Mouse (Mus musculus) lung, postnatal 0 days (tissue): ENCODE data around the gene Zfp385b. TPM values are rescaled to one million over a fixed set of nuclear protein-coding genes. Genes with fewer than 3 reads are reported as not detected.
A peak's percentile ranks its signal among the peaks of the same experiment; 100 is the strongest.

Experiments
- ATAC-seq: fragments of 200-750 bp; cut with Nextera tagmentation; 2 replicates; pipeline ENCODE4 v1.8.0; 2017; ENCODE audit warnings: moderate library complexity
- DNase-seq: peaks from one replicate; pipeline ENCODE4 v3.0.0-alpha.2; 2016; ENCODE audit warnings: low spot score
- H3K27ac ChIP-seq: fragments of 300-500 bp; sonication (generic); 2 replicates; pipeline ENCODE4 v1.5.1; 2014; ENCODE audit warnings: antibody characterized with exemption, mild to moderate bottlenecking, low read length, mixed read lengths
- H3K27me3 ChIP-seq: fragments of 300-500 bp; sonication (generic); replicated peaks from 2 replicates; pipeline ENCODE4 v1.6.1; 2014; ENCODE audit warnings: low read length, mixed read lengths; ENCODE audit not compliant: insufficient read depth
- H3K36me3 ChIP-seq: fragments of 300-500 bp; sonication (generic); 2 replicates; pipeline ENCODE4 v1.6.1; 2014; ENCODE audit warnings: low read length, mixed read lengths; ENCODE audit not compliant: insufficient read depth
- H3K4me1 ChIP-seq: fragments of 300-500 bp; sonication (generic); 2 replicates; pipeline ENCODE4 v1.6.1; 2014; ENCODE audit warnings: antibody characterized with exemption, low read depth, low read length, mixed read lengths; ENCODE audit not compliant: insufficient read depth
- H3K4me2 ChIP-seq: fragments of 300-500 bp; sonication (generic); replicated peaks from 2 replicates; pipeline ENCODE4 v1.6.1; 2014; ENCODE audit warnings: low read depth, mild to moderate bottlenecking, low read length, moderate library complexity, mixed read lengths
- H3K4me3 ChIP-seq: fragments of 300-500 bp; sonication (generic); 2 replicates; pipeline ENCODE4 v1.5.1; 2014; ENCODE audit warnings: low read depth, low read length
- H3K9ac ChIP-seq: fragments of 300-500 bp; sonication (generic); replicated peaks from 2 replicates; pipeline ENCODE4 v1.6.1; 2014; ENCODE audit warnings: low read depth, mild to moderate bottlenecking
- H3K9me3 ChIP-seq: fragments of 300-500 bp; sonication (generic); 2 replicates; pipeline ENCODE4 v1.6.1; 2016; ENCODE audit warnings: low read length, mixed read lengths
- CTCF ChIP-seq: IDR thresholded peaks from 2 replicates; pipeline ENCODE4 v1.5.1; 2016; ENCODE audit warnings: antibody characterized with exemption, mild to moderate bottlenecking
- EP300 ChIP-seq: IDR thresholded peaks from 2 replicates; pipeline ENCODE4 v1.6.1; 2016; ENCODE audit warnings: antibody characterized with exemption, mild to moderate bottlenecking, control low read depth
- WGBS: fragments of 180-500 bp; shearing (Covaris S2); extraction: QIAGEN DNeasy Blood & Tissue Kit; methylation state at CpG from one replicate; pipeline ENCODE4 v1.1.7; 2014; 5-methylcytosine and 5-hydroxymethylcytosine counted together
- polyA plus RNA-seq: library from polyadenylated mRNA; unstranded; fragments of >200 nt; fragmentation: Nextera tagmentation; extraction: Ambion mirVana; gene quantifications from 2 replicates; pipeline ENCODE4 v1.2.1, GENCODE M21; 2015

The Zfp385b gene
- polyA plus RNA-seq, 1 experiment from 2014 or later, result 13.9 TPM

GRCm38 (mm10) chr2:77528079-77528752, 291.2 kb downstream of the Zfp385b start:
- DNase-seq (no peak), ATAC-seq (no peak)
- Histone ChIP-seq H3K9me3 (no peaks in the 10 kb centered on the region), H3K9ac (no peak overlapping the region), H3K36me3 (no peaks in the 10 kb centered on the region), H3K4me2 (no peak overlapping the region), H3K27ac (no peak overlapping the region), H3K4me1 (no peaks in the 10 kb centered on the region), H3K4me3 (no peak overlapping the region), H3K27me3 (no peaks in the 10 kb centered on the region)
- TF ChIP-seq EP300, result no peak
- no peak for TF ChIP-seq CTCF
- 86% methylated on average over 7 of the region's 7 CpGs for WGBS

GRCm38 (mm10) chr2:77527616-77528015, 291.8 kb downstream of the Zfp385b start:
- H3K27ac ChIP-seq, result no peak overlapping the region
- WGBS, result 65% methylated on average over 6 of the region's 6 CpGs
- H3K4me2 ChIP-seq, result no peak overlapping the region
- ATAC-seq (no peak), DNase-seq (no peak)
- H3K4me1 ChIP-seq, result no peaks in the 10 kb centered on the region
- no peaks in the 10 kb centered on the region for H3K36me3 ChIP-seq
- H3K27me3 ChIP-seq, result no peaks in the 10 kb centered on the region
- H3K9me3 ChIP-seq, result no peaks in the 10 kb centered on the region
- no peak overlapping the region for H3K9ac ChIP-seq
- TF ChIP-seq CTCF (no peak), EP300 (no peak)
- H3K4me3 ChIP-seq, result no peak overlapping the region

DNA sequence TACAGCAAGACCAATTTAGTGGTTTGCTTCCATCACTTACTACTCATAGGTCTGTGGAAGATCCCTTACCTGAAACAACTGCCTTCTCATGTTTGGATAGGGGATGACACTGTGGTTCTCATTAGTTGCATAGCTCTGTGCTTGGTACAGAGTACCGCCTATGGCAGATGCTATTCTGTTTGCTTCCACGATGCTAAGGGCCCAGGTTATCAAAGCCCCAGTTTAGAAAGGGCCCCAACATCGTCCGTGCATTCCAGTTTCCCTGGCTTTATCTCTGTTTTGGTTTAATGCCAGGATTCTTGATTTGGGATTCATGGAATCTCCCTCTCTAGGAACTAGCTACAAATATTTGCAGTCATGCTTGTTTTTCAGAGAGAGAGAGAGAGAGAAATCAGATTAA, 292.6 kb downstream of the Zfp385b start:
- WGBS, result 34% methylated on average over 4 of the region's 4 CpGs
- DNase-seq, result no peak
- Histone ChIP-seq H3K4me3 (no peak overlapping the region), H3K9me3 (no peaks in the 10 kb centered on the region), H3K27ac (no peak overlapping the region), H3K4me1 (no peaks in the 10 kb centered on the region), H3K4me2 (no peak overlapping the region), H3K36me3 (no peaks in the 10 kb centered on the region), H3K27me3 (no peaks in the 10 kb centered on the region), H3K9ac (no peak overlapping the region)
- TF ChIP-seq EP300 (no peak), CTCF (no peak)
- ATAC-seq, result no peak

DNA sequence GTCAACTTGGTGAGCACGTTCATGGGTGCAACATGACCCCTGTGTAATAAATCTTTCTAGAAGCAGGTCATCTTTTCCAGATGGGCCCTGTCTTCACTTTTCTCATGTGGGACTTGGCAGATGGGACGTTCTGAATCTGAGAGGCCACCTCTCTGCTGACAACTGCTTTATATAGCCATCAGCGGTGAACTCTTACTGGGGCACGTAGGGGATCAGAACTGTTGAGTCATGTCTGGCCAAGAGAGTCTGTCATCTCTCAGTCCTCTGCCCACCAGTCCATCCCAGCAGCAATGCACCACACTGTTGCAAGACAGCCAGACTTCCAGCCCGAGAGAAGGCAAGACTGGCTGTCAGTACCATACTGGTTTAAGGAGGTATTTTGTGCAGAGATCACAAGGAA, 293.1 kb downstream of the Zfp385b start:
- 63% methylated on average over 5 of the region's 5 CpGs for whole genome bisulfite sequencing
- Histone ChIP-seq H3K4me3 (no peak overlapping the region), H3K9ac (no peak overlapping the region), H3K27me3 (no peaks in the 10 kb centered on the region), H3K9me3 (no peaks in the 10 kb centered on the region), H3K27ac (no peak overlapping the region), H3K4me1 (no peaks in the 10 kb centered on the region), H3K4me2 (no peak overlapping the region), H3K36me3 (no peaks in the 10 kb centered on the region)
- DNase-seq (no peak), ATAC-seq (no peak)
- TF ChIP-seq CTCF, result no peak
- TF ChIP-seq EP300, result no peak

- Histone ChIP-seq H3K9me3 (no peaks in the 10 kb centered on the region), H3K4me2 (no peak overlapping the region), H3K27me3 (no peaks in the 10 kb centered on the region), H3K4me3 (no peak overlapping the region), H3K27ac (no peak overlapping the region), H3K36me3 (no peaks in the 10 kb centered on the region), H3K4me1 (peaks cover 3% of the 10 kb centered on the region; the same call in 1 of the 2 replicates), H3K9ac (no peak overlapping the region)
- 41% methylated on average over 4 of the region's 4 CpGs for whole genome bisulfite sequencing
- ATAC-seq, result peak; percentile 12; the same call in 1 of the 2 replicates
- no peak for TF ChIP-seq EP300
- TF ChIP-seq CTCF, result no peak
- no peak for DNase-seq
Observed at GRCm38 (mm10) chr2:77522223-77522622, 297.2 kb downstream of the Zfp385b start.

GRCm38 (mm10) chr2:77519341-77519740, 300.1 kb downstream of the Zfp385b start:
- peaks cover 3% of the 10 kb centered on the region; the same call in 1 of the 2 replicates for H3K4me1 ChIP-seq
- ATAC-seq (peak; percentile 48), DNase-seq (peak; percentile 61)
- TF ChIP-seq CTCF, result no peak
- WGBS, result 1% methylated on average over 14 of the region's 14 CpGs
- no peaks in the 10 kb centered on the region for H3K27me3 ChIP-seq
- no peaks in the 10 kb centered on the region for H3K9me3 ChIP-seq
- H3K9ac ChIP-seq, result no peak overlapping the region
- peak overlapping the region; percentile 57 for H3K4me2 ChIP-seq
- H3K4me3 ChIP-seq, result peak overlapping the region; percentile 39
- H3K36me3 ChIP-seq, result no peaks in the 10 kb centered on the region
- no peak overlapping the region for H3K27ac ChIP-seq

- ATAC-seq (peak; percentile 40), DNase-seq (peak; percentile 55)
- Histone ChIP-seq H3K4me2 (peak overlapping the region; percentile 57), H3K9ac (no peak overlapping the region), H3K27ac (no peak overlapping the region), H3K4me3 (peak overlapping the region; percentile 39), H3K4me1 (peaks cover 3% of the 10 kb centered on the region; the same call in 1 of the 2 replicates), H3K9me3 (no peaks in the 10 kb centered on the region), H3K27me3 (no peaks in the 10 kb centered on the region), H3K36me3 (no peaks in the 10 kb centered on the region)
- 9% methylated on average over 8 of the region's 8 CpGs for WGBS
- TF ChIP-seq CTCF, result peak; percentile 39
- no peak for TF ChIP-seq EP300
Observed at GRCm38 (mm10) chr2:77518693-77519092, 300.7 kb downstream of the Zfp385b start.
